Mouse (Mus musculus): ENCODE data around the gene Opa1. TPM values are rescaled to one million over a fixed set of nuclear protein-coding genes. Genes with fewer than 3 reads are reported as not detected.
A peak's percentile ranks its signal among the peaks of the same experiment; 100 is the strongest.

The Opa1 gene
- polyA plus RNA-seq, 1 experiment from 2014 or later: 38.0 TPM

GRCm38 (mm10) chr16:29657650-29658548, 78.8 kb downstream of the Opa1 start:
- Histone ChIP-seq H3K4me3 (replicated peaks) (no peak overlapping the region), H3K9me3 (no peaks in the 10 kb centered on the region), H3K9ac (no peak overlapping the region; the same call in 1 of the 2 replicates), H3K27ac (no peak overlapping the region), H3K4me2 (replicated peaks) (peak overlapping the region; percentile 48), H3K27me3 (replicated peaks) (no peaks in the 10 kb centered on the region), H3K36me3 (no peaks in the 10 kb centered on the region), H3K4me1 (replicated peaks) (peaks cover 7% of the 10 kb centered on the region; the same call in 1 of the 2 replicates)
- no peak; the same call in 1 of the 2 replicates for ATAC-seq
- 25% methylated on average over 18 of the region's 18 CpGs for WGBS

GRCm38 (mm10) chr16:29659101-29659810, 80.1 kb downstream of the Opa1 start:
- Histone ChIP-seq H3K4me2 (replicated peaks) (no peak overlapping the region), H3K27ac (no peak overlapping the region), H3K9ac (no peak overlapping the region), H3K9me3 (no peaks in the 10 kb centered on the region), H3K4me3 (replicated peaks) (no peak overlapping the region), H3K4me1 (replicated peaks) (peaks cover 7% of the 10 kb centered on the region; the same call in 1 of the 2 replicates), H3K36me3 (no peaks in the 10 kb centered on the region), H3K27me3 (replicated peaks) (no peaks in the 10 kb centered on the region)
- 81% methylated on average over 13 of the region's 13 CpGs for WGBS
- ATAC-seq: no peak

GRCm38 (mm10) chr16:29663042-29663758, 84.1 kb downstream of the Opa1 start:
- no peaks in the 10 kb centered on the region for H3K36me3 ChIP-seq
- no peak overlapping the region for H3K4me3 ChIP-seq (replicated peaks)
- WGBS: 71% methylated on average over 6 of the region's 6 CpGs
- no peak overlapping the region for H3K9ac ChIP-seq
- peak; percentile 29; the same call in 1 of the 2 replicates for ATAC-seq
- H3K4me2 ChIP-seq (replicated peaks): no peak overlapping the region
- no peaks in the 10 kb centered on the region for H3K27me3 ChIP-seq (replicated peaks)
- H3K9me3 ChIP-seq: no peaks in the 10 kb centered on the region
- H3K4me1 ChIP-seq (replicated peaks): peaks cover 8% of the 10 kb centered on the region; the same call in 1 of the 2 replicates
- no peak overlapping the region for H3K27ac ChIP-seq

GRCm38 (mm10) chr16:29664392-29664791, 85.3 kb downstream of the Opa1 start:
- H3K27me3 ChIP-seq (replicated peaks): no peaks in the 10 kb centered on the region
- H3K4me3 ChIP-seq (replicated peaks): no peak overlapping the region
- no peaks in the 10 kb centered on the region for H3K9me3 ChIP-seq
- 34% methylated on average over 4 of the region's 4 CpGs for WGBS
- peaks cover 8% of the 10 kb centered on the region; the same call in 1 of the 2 replicates for H3K4me1 ChIP-seq (replicated peaks)
- no peak overlapping the region for H3K9ac ChIP-seq
- H3K4me2 ChIP-seq (replicated peaks): no peak overlapping the region
- no peak overlapping the region for H3K27ac ChIP-seq
- H3K36me3 ChIP-seq: no peaks in the 10 kb centered on the region
- peak; percentile 68 for ATAC-seq

- H3K4me2 ChIP-seq (replicated peaks): no peak overlapping the region
- no peak overlapping the region; the same call in 1 of the 2 replicates for H3K9ac ChIP-seq
- ATAC-seq: no peak
- no peaks in the 10 kb centered on the region for H3K36me3 ChIP-seq
- H3K4me3 ChIP-seq (replicated peaks): no peak overlapping the region
- H3K4me1 ChIP-seq (replicated peaks): peaks cover 8% of the 10 kb centered on the region; the same call in 1 of the 2 replicates
- H3K27ac ChIP-seq: no peak overlapping the region
- H3K27me3 ChIP-seq (replicated peaks): no peaks in the 10 kb centered on the region
- WGBS: 44% methylated on average over 17 of the region's 17 CpGs
- H3K9me3 ChIP-seq: no peaks in the 10 kb centered on the region
Observed at GRCm38 (mm10) chr16:29666991-29667701, 88.0 kb downstream of the Opa1 start.

GRCm38 (mm10) chr16:29667702-29668061, 88.5 kb downstream of the Opa1 start:
- no peak overlapping the region for H3K4me3 ChIP-seq (replicated peaks)
- H3K36me3 ChIP-seq: no peaks in the 10 kb centered on the region
- H3K4me1 ChIP-seq (replicated peaks): peaks cover 7% of the 10 kb centered on the region; the same call in 1 of the 2 replicates
- no peaks in the 10 kb centered on the region for H3K9me3 ChIP-seq
- no peaks in the 10 kb centered on the region for H3K27me3 ChIP-seq (replicated peaks)
- H3K9ac ChIP-seq: no peak overlapping the region
- ATAC-seq: no peak
- no peak overlapping the region for H3K4me2 ChIP-seq (replicated peaks)
- no peak overlapping the region for H3K27ac ChIP-seq
- WGBS: 66% methylated on average over 5 of the region's 5 CpGs

- no peak overlapping the region for H3K4me3 ChIP-seq (replicated peaks)
- no peak overlapping the region for H3K4me2 ChIP-seq (replicated peaks)
- no peak overlapping the region for H3K9ac ChIP-seq
- H3K9me3 ChIP-seq: no peaks in the 10 kb centered on the region
- H3K4me1 ChIP-seq (replicated peaks): 0 out of 2 replicates have a peak, but pooled peaks cover 5% of the 10 kb centered on the region
- no peaks in the 10 kb centered on the region for H3K36me3 ChIP-seq
- 82% methylated on average over 12 of the region's 12 CpGs for WGBS
- no peaks in the 10 kb centered on the region for H3K27me3 ChIP-seq (replicated peaks)
- H3K27ac ChIP-seq: no peak overlapping the region
- no peak for ATAC-seq
Observed at GRCm38 (mm10) chr16:29668451-29668850, 89.3 kb downstream of the Opa1 start.

GRCm38 (mm10) chr16:29670806-29671205, 91.7 kb downstream of the Opa1 start:
- over 99% methylated on average over 3 of the region's 3 CpGs for WGBS
- no peak for ATAC-seq
- no peak overlapping the region for H3K4me3 ChIP-seq (replicated peaks)
- H3K9me3 ChIP-seq: no peaks in the 10 kb centered on the region
- H3K36me3 ChIP-seq: no peaks in the 10 kb centered on the region
- no peak overlapping the region for H3K4me2 ChIP-seq (replicated peaks)
- no peak overlapping the region for H3K27ac ChIP-seq
- H3K27me3 ChIP-seq (replicated peaks): no peaks in the 10 kb centered on the region
- no peak overlapping the region for H3K9ac ChIP-seq
- H3K4me1 ChIP-seq (replicated peaks): 0 out of 2 replicates have a peak, but pooled peaks cover 5% of the 10 kb centered on the region

GRCm38 (mm10) chr16:29673230-29673629, 94.1 kb downstream of the Opa1 start:
- no peak overlapping the region for H3K4me3 ChIP-seq (replicated peaks)
- no peaks in the 10 kb centered on the region for H3K27me3 ChIP-seq (replicated peaks)
- H3K9me3 ChIP-seq: no peaks in the 10 kb centered on the region
- no peaks in the 10 kb centered on the region for H3K4me1 ChIP-seq (replicated peaks)
- no peaks in the 10 kb centered on the region for H3K36me3 ChIP-seq
- H3K9ac ChIP-seq: no peak overlapping the region
- WGBS: 83% methylated on average over 3 of the region's 3 CpGs
- ATAC-seq: no peak
- no peak overlapping the region for H3K27ac ChIP-seq
- no peak overlapping the region for H3K4me2 ChIP-seq (replicated peaks)

GRCm38 (mm10) chr16:29679607-29680006, 100.5 kb downstream of the Opa1 start:
- H3K27ac ChIP-seq: no peak overlapping the region
- 69% methylated on average over 5 of the region's 5 CpGs for WGBS
- H3K27me3 ChIP-seq (replicated peaks): no peaks in the 10 kb centered on the region
- H3K4me3 ChIP-seq (replicated peaks): no peak overlapping the region
- H3K4me1 ChIP-seq (replicated peaks): peaks cover 3% of the 10 kb centered on the region; the same call in 1 of the 2 replicates
- ATAC-seq: no peak
- H3K36me3 ChIP-seq: no peaks in the 10 kb centered on the region
- H3K9me3 ChIP-seq: no peaks in the 10 kb centered on the region
- no peak overlapping the region for H3K9ac ChIP-seq
- H3K4me2 ChIP-seq (replicated peaks): no peak overlapping the region

GRCm38 (mm10) chr16:29680548-29681175, 101.5 kb downstream of the Opa1 start:
- 73% methylated on average over 18 of the region's 18 CpGs for WGBS
- no peak overlapping the region for H3K4me3 ChIP-seq (replicated peaks)
- H3K27ac ChIP-seq: no peak overlapping the region
- no peak for ATAC-seq
- no peak overlapping the region for H3K4me2 ChIP-seq (replicated peaks)
- no peaks in the 10 kb centered on the region for H3K36me3 ChIP-seq
- no peak overlapping the region for H3K9ac ChIP-seq
- H3K9me3 ChIP-seq: no peaks in the 10 kb centered on the region
- peaks cover 3% of the 10 kb centered on the region; the same call in 1 of the 2 replicates for H3K4me1 ChIP-seq (replicated peaks)
- H3K27me3 ChIP-seq (replicated peaks): no peaks in the 10 kb centered on the region
